30 mouse cellular contexts compared by ENCODE assay signal in the genomic region with DNA sequence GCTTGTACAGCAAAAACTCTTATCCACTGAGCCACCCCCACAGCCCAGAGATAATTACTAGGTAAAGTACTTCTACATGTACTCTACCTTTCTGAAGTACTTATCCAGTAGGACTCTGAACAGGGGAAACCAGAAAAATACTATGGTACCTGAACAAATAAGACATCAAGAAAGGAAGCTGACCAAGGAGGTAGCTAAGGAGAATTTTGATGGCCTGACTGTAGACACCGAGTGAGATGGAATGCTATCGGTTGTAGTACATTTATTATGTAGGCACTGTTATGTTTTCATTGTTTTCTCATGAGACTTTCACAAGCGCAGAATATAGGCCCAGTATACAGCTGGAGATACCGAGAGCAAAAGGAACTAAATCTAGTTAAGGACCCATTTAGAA. TPM values are rescaled to one million over a fixed set of nuclear protein-coding genes. Genes with fewer than 3 reads are reported as not detected.
A peak's percentile ranks its signal among the peaks of the same experiment; 100 is the strongest.
DNase-seq lines count a peak whose midpoint lies in the region; ATAC-seq and TF ChIP-seq lines count a peak whose summit lies in the region.
"Had no signal": no experiment of that assay in that cellular context is flagged by ENCODE, and none has a peak within 500 bp of the region (broad histone marks: within the 10 kb centered on the region; RNA-seq: fewer than 3 reads in every experiment).

No protein-coding gene starts in this region.

- H3K9me3 ChIP-seq in megakaryocyte, embryonic 14.5 days = peaks cover 6% of the 10 kb centered on the region
- H3K9me3 ChIP-seq in liver, embryonic 16.5 days (replicated peaks; ENCODE audit: control insufficient read depth, low read length) = no peaks in the 10 kb centered on the region
- no peaks in the 10 kb centered on the region for H3K9me3 ChIP-seq in heart, embryonic 11.5 days (replicated peaks; ENCODE audit: control insufficient read depth, low read length)
- H3K9me3 ChIP-seq: embryonic facial prominence, embryonic 10.5 days; embryonic facial prominence, embryonic 15.5 days; forebrain, embryonic 13.5 days; heart, embryonic 12.5 days; limb, embryonic 10.5 days; lung, embryonic 15.5 days had no signal

- H3K4me3 ChIP-seq in megakaryocyte, embryonic 14.5 days (replicated peaks) = peak overlapping the region; percentile 70
- no peak overlapping the region for H3K4me3 ChIP-seq in bone marrow macrophage, adult 2 months (ENCODE audit: insufficient read depth, low read length)
- no peak overlapping the region for H3K4me3 ChIP-seq in liver, embryonic 16.5 days (ENCODE audit: low read depth, low read length)
- H3K4me3 ChIP-seq in heart, embryonic 11.5 days (ENCODE audit: low read depth, low read length) = no peak overlapping the region
- H3K4me3 ChIP-seq: embryonic facial prominence, embryonic 10.5 days; embryonic facial prominence, embryonic 15.5 days; forebrain, embryonic 13.5 days; heart, embryonic 12.5 days; limb, embryonic 10.5 days; limb, embryonic 15.5 days; lung, embryonic 15.5 days had no signal

- no peak overlapping the region for H3K9ac ChIP-seq in liver, embryonic 16.5 days (ENCODE audit: low read depth, low read length)
- no peak overlapping the region for H3K9ac ChIP-seq in heart, embryonic 11.5 days (ENCODE audit: low read depth, low read length)
- H3K9ac ChIP-seq: embryonic facial prominence, embryonic 15.5 days; forebrain, embryonic 13.5 days; heart, embryonic 12.5 days; hindbrain, embryonic 14.5 days; limb, embryonic 15.5 days; lung, embryonic 15.5 days had no signal

- H3K4me2 ChIP-seq in liver, embryonic 16.5 days (ENCODE audit: low read depth, low read length) = no peak overlapping the region
- H3K4me2 ChIP-seq in heart, embryonic 11.5 days = no peak overlapping the region
- H3K4me2 ChIP-seq: embryonic facial prominence, embryonic 15.5 days; hindbrain, embryonic 14.5 days; limb, embryonic 15.5 days; lung, embryonic 15.5 days had no signal

- H3K36me3 ChIP-seq in megakaryocyte, embryonic 14.5 days (replicated peaks; ENCODE audit: low read length) = peaks cover 55% of the 10 kb centered on the region
- H3K36me3 ChIP-seq in liver, embryonic 16.5 days (ENCODE audit: control insufficient read depth, insufficient read depth) = peaks cover 5% of the 10 kb centered on the region
- H3K36me3 ChIP-seq in heart, embryonic 11.5 days (ENCODE audit: control insufficient read depth, insufficient read depth, low read length) = peaks cover 12% of the 10 kb centered on the region

- TF ChIP-seq POLR2A in bone marrow macrophage, adult 2 months (IDR thresholded peaks at IDR 0.05; ENCODE audit: borderline replicate concordance, low read depth, low read length) = no peak

- H3K27ac ChIP-seq in bone marrow macrophage, adult 2 months (ENCODE audit: insufficient read depth, low read depth, low read length) = peak overlapping the region; percentile 35
- peak overlapping the region; percentile 73 for H3K27ac ChIP-seq in liver, embryonic 16.5 days (ENCODE audit: low read length)
- no peak overlapping the region for H3K27ac ChIP-seq in heart, embryonic 11.5 days (ENCODE audit: low read depth, low read length)
- H3K27ac ChIP-seq: embryonic facial prominence, embryonic 10.5 days; embryonic facial prominence, embryonic 15.5 days; forebrain, embryonic 13.5 days; hindbrain, embryonic 14.5 days; limb, embryonic 10.5 days; limb, embryonic 15.5 days; lung, embryonic 15.5 days had no signal

- no peak for ATAC-seq in megakaryocyte, adult 5-6 weeks (ENCODE audit: poor library complexity, severe bottlenecking)
- no peak for ATAC-seq in liver, embryonic 16.5 days (ENCODE audit: low read depth)
- no peak for ATAC-seq in heart, embryonic 11.5 days (replicated peaks; ENCODE audit: insufficient number of reproducible peaks, low FRiP score, low TSS enrichment)
- ATAC-seq: forebrain, embryonic 13.5 days; intestine, postnatal 0 days had no signal

- TF ChIP-seq CTCF in bone marrow macrophage, adult 2 months (IDR thresholded peaks at IDR 0.05; ENCODE audit: low read depth, low read length) = no peak

- peaks cover 79% of the 10 kb centered on the region for H3K4me1 ChIP-seq in megakaryocyte, embryonic 14.5 days
- peaks cover 48% of the 10 kb centered on the region for H3K4me1 ChIP-seq in bone marrow macrophage, adult 2 months (ENCODE audit: control insufficient read depth, insufficient read depth, low read length)
- peaks cover 50% of the 10 kb centered on the region for H3K4me1 ChIP-seq in liver, embryonic 16.5 days (ENCODE audit: control insufficient read depth, low read depth, low read length)
- H3K4me1 ChIP-seq in heart, embryonic 11.5 days (ENCODE audit: control insufficient read depth, insufficient read depth, low read length) = peaks cover 41% of the 10 kb centered on the region

- H3K27me3 ChIP-seq in megakaryocyte, embryonic 14.5 days (replicated peaks) = no peaks in the 10 kb centered on the region
- H3K27me3 ChIP-seq in liver, embryonic 16.5 days (ENCODE audit: control insufficient read depth, insufficient read depth, low read depth, low read length) = no peaks in the 10 kb centered on the region
- H3K27me3 ChIP-seq in heart, embryonic 11.5 days (ENCODE audit: control insufficient read depth, insufficient read depth, low read length) = no peaks in the 10 kb centered on the region
- H3K27me3 ChIP-seq: embryonic facial prominence, embryonic 15.5 days; forebrain, embryonic 13.5 days; heart, embryonic 12.5 days; limb, embryonic 15.5 days; lung, embryonic 15.5 days had no signal

- no peak for DNase-seq in layer of hippocampus, postnatal 10 days (ENCODE audit: low spot score in 2 of 2)
- no peak for DNase-seq in gastrocnemius, adult 8-10 months (ENCODE audit: low spot score in 2 of 2)
- DNase-seq: adrenal gland, postnatal 14 days; cerebellum, adult 2 months; cerebellum, postnatal 25 days; gastrocnemius, postnatal 14 days; kidney, adult 9 months; kidney, postnatal 10 days; midbrain, embryonic 14.5 days; right cerebral cortex, postnatal 25 days had no signal

- 68% methylated on average over 4 of the region's 4 CpGs for WGBS in liver, embryonic 16.5 days (ENCODE audit: insufficient replicate concordance)
- 89% methylated on average over 4 of the region's 4 CpGs for WGBS in heart, embryonic 11.5 days (ENCODE audit: insufficient replicate concordance)

RNA-seq across cellular contexts. Expression of a gene that starts 2.3 kb away (rescaled TPM):
- 61.6 and 131 TPM in 2 replicates for polyA plus RNA-seq in megakaryocyte, embryonic 14.5 days (2012; ENCODE audit: insufficient read depth, low replicate concordance)
- total RNA-seq in megakaryocyte, adult 5-6 weeks (2015) = 187 and 189 TPM in 2 replicates
- 97.6 and 122 TPM in 2 replicates for total RNA-seq in megakaryocyte, adult 5-6 weeks (2017)
- polyA plus RNA-seq in bone marrow macrophage, adult 2 months (2012; ENCODE audit: insufficient read depth, insufficient read length, missing spikeins) = 96.8 and 106 TPM in 2 replicates
- polyA plus RNA-seq in liver, embryonic 16.5 days (2015; fragmentation: Nextera tagmentation; extraction: Ambion mirVana) = 30.9 and 31.7 TPM in 2 replicates
- 71.8 and 74.4 TPM in 2 replicates for polyA plus RNA-seq in heart, embryonic 11.5 days (2014; fragmentation: Nextera tagmentation; extraction: Ambion mirVana)
- 10 to 100 TPM; 66.1 to 73.3 TPM for total RNA-seq in layer of hippocampus, postnatal 10 days (2021)
- total RNA-seq in gastrocnemius, adult 8-10 months (2022) = 10 to 100 TPM; 51.1 to 57.2 (median 53.1) TPM

RNA-seq across cellular contexts. Expression of a gene that starts 6.3 kb away (rescaled TPM):
- 49.9 and 62.5 TPM in 2 replicates for polyA plus RNA-seq in megakaryocyte, embryonic 14.5 days (2012; ENCODE audit: insufficient read depth, low replicate concordance)
- total RNA-seq in megakaryocyte, adult 5-6 weeks (2015) = 51.5 and 53.9 TPM in 2 replicates
- total RNA-seq in megakaryocyte, adult 5-6 weeks (2017) = 49.2 and 54.9 TPM in 2 replicates
- 83.8 and 85.1 TPM in 2 replicates for polyA plus RNA-seq in bone marrow macrophage, adult 2 months (2012; ENCODE audit: insufficient read depth, insufficient read length, missing spikeins)
- 2.1 and 3.1 TPM in 2 replicates for polyA plus RNA-seq in liver, embryonic 16.5 days (2015; fragmentation: Nextera tagmentation; extraction: Ambion mirVana)
- polyA plus RNA-seq in heart, embryonic 11.5 days (2014; fragmentation: Nextera tagmentation; extraction: Ambion mirVana) = 3.5 and 4.0 TPM in 2 replicates
- 10 to 100 TPM; 76.0 to 84.4 TPM for total RNA-seq in layer of hippocampus, postnatal 10 days (2021)
- 1 to 10 TPM; 1.4 to 3.0 (median 2.3) TPM for total RNA-seq in gastrocnemius, adult 8-10 months (2022)

RNA-seq across cellular contexts. Expression of a gene that starts 15.1 kb away (rescaled TPM):
- polyA plus RNA-seq in megakaryocyte, embryonic 14.5 days (2012; ENCODE audit: insufficient read depth, low replicate concordance) = not detected in 2 replicates
- not detected in 2 replicates for total RNA-seq in megakaryocyte, adult 5-6 weeks (2015)
- total RNA-seq in megakaryocyte, adult 5-6 weeks (2017) = not detected in 2 replicates
- not detected in 2 replicates for polyA plus RNA-seq in bone marrow macrophage, adult 2 months (2012; ENCODE audit: insufficient read depth, insufficient read length, missing spikeins)
- 0.22 TPM in 1 of 2 replicates, not detected in the other for polyA plus RNA-seq in liver, embryonic 16.5 days (2015; fragmentation: Nextera tagmentation; extraction: Ambion mirVana)
- 1.3 and 1.4 TPM in 2 replicates for polyA plus RNA-seq in heart, embryonic 11.5 days (2014; fragmentation: Nextera tagmentation; extraction: Ambion mirVana)
- 1 to 10 TPM; 2.8 TPM for total RNA-seq in layer of hippocampus, postnatal 10 days (2021)
- total RNA-seq in gastrocnemius, adult 8-10 months (2022) = under 1 TPM in 1 of 4 experiments, not detected in 3; 0.16 TPM
- total RNA-seq: granulocyte monocyte progenitor cell, adult 5-6 weeks; hematopoietic stem cell, adult 5-6 weeks; neutrophil, adult 5-6 weeks had no signal

RNA-seq across cellular contexts. Expression of a gene that starts 22.2 kb away (rescaled TPM):
- polyA plus RNA-seq in megakaryocyte, embryonic 14.5 days (2012; ENCODE audit: insufficient read depth, low replicate concordance) = not detected in 2 replicates
- total RNA-seq in megakaryocyte, adult 5-6 weeks (2015) = not detected in 2 replicates
- total RNA-seq in megakaryocyte, adult 5-6 weeks (2017) = not detected in 2 replicates
- polyA plus RNA-seq in bone marrow macrophage, adult 2 months (2012; ENCODE audit: insufficient read depth, insufficient read length, missing spikeins) = not detected in 2 replicates
- not detected in 2 replicates for polyA plus RNA-seq in liver, embryonic 16.5 days (2015; fragmentation: Nextera tagmentation; extraction: Ambion mirVana)
- 0.10 and 0.14 TPM in 2 replicates for polyA plus RNA-seq in heart, embryonic 11.5 days (2014; fragmentation: Nextera tagmentation; extraction: Ambion mirVana)
- total RNA-seq in layer of hippocampus, postnatal 10 days (2021) = not detected
- not detected for total RNA-seq in gastrocnemius, adult 8-10 months (2022)
- total RNA-seq: adrenal gland, postnatal 14 days; gastrocnemius, postnatal 14 days; hematopoietic stem cell, adult 5-6 weeks; neutrophil, adult 5-6 weeks had no signal
- polyA plus RNA-seq: large intestine, adult 2 months; midbrain, embryonic 14.5 days; neural tube, embryonic 11.5 days; urinary bladder, adult 2 months had no signal

RNA-seq across cellular contexts. Expression of a gene that starts 22.2 kb away (rescaled TPM):
- polyA plus RNA-seq in megakaryocyte, embryonic 14.5 days (2012; ENCODE audit: insufficient read depth, low replicate concordance) = 2.6 and 3.1 TPM in 2 replicates
- total RNA-seq in megakaryocyte, adult 5-6 weeks (2015) = 0.25 and 1.3 TPM in 2 replicates
- 3.1 and 3.6 TPM in 2 replicates for total RNA-seq in megakaryocyte, adult 5-6 weeks (2017)
- polyA plus RNA-seq in bone marrow macrophage, adult 2 months (2012; ENCODE audit: insufficient read depth, insufficient read length, missing spikeins) = 2.9 and 3.3 TPM in 2 replicates
- 0.51 and 0.74 TPM in 2 replicates for polyA plus RNA-seq in liver, embryonic 16.5 days (2015; fragmentation: Nextera tagmentation; extraction: Ambion mirVana)
- 2.9 and 3.0 TPM in 2 replicates for polyA plus RNA-seq in heart, embryonic 11.5 days (2014; fragmentation: Nextera tagmentation; extraction: Ambion mirVana)
- 10 to 100 TPM; 11.2 to 11.8 TPM for total RNA-seq in layer of hippocampus, postnatal 10 days (2021)
- total RNA-seq in gastrocnemius, adult 8-10 months (2022) = under 1 TPM in 2 of 4 experiments, not detected in 2; 0.10 to 0.22 TPM

Comparison
In these comparisons a context has a peak if more than half of its experiments do, and no peak if none do; other contexts are left out.
1. RNA of a gene that starts 6.3 kb away (polyA plus RNA-seq): 83.8 to 85.1 TPM in bone marrow macrophage, adult 2 months and 49.9 to 62.5 TPM in megakaryocyte, embryonic 14.5 days; 3.5 to 4.0 TPM in heart, embryonic 11.5 days and 2.1 to 3.1 TPM in liver, embryonic 16.5 days; every median in the first group is over 10 times any median in the second.